Mouse (Mus musculus): ENCODE data around the gene Pik3ap1. TPM values are rescaled to one million over a fixed set of nuclear protein-coding genes. Genes with fewer than 3 reads are reported as not detected.

Gene Pik3ap1
- polyA plus RNA-seq, 1 experiment: 0.16 TPM

DNA sequence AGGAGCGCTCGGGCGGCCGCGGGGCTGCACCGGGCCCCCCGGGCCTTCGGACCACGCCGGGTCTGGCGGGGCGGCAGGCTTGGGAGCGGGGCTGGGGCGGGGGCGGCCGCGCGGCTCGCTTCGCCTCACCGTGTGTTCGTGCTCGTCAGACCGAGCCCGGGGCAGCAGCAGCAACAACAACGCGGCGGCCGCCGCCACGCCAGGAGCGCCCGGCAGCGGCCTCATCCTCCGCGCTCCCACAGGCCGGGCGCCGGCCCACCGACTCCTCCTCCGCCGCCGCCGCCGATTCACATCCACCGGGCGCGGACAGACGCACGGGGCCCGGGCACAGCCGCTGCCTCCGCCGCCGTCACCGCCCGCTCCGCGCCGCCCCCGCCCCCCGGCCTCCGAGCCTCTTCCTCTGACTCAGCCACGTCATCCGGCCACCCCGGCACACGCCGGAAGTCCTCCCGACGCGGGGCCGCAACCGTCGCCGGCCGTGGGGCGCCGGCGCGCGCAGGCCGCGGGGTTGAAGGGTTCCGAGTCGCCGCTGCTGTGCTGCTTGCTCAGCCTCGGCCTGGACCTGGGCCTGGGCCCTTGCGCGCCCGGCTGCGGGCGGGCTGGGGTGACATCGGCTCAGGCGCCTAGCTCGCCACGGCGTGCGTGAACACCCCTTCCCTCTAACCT lies 121.1 kb downstream of the Pik3ap1 start, which contains the start of gene Tm9sf3:
Gene Tm9sf3, minus strand, starts transcription at position 368 of the 666 bp plus-strand sequence.
- Histone ChIP-seq H3K36me3 (ENCODE audit: control insufficient read depth, insufficient read depth, low read length, poor library complexity, severe bottlenecking) (no peaks in the 10 kb centered on the region), H3K4me3 (ENCODE audit: low read depth, low read length) (peak within 1 kb of the TSS; percentile 99), H3K4me1 (ENCODE audit: control insufficient read depth, insufficient read depth, low read length) (peaks cover 6% of the 10 kb centered on the region), H3K9ac (ENCODE audit: low read depth, poor library complexity, severe bottlenecking) (peak within 1 kb of the TSS; percentile 95), H3K27me3 (ENCODE audit: control insufficient read depth, insufficient read depth, low read length, poor library complexity, severe bottlenecking) (no peaks in the 10 kb centered on the region; the same call in 1 of the 2 replicates), H3K9me3 (replicated peaks; ENCODE audit: control insufficient read depth, insufficient read depth, low read length, poor library complexity, severe bottlenecking) (no peaks in the 10 kb centered on the region), H3K27ac (ENCODE audit: insufficient read depth, low read length) (peak within 1 kb of the TSS; percentile 23)
- TF ChIP-seq POLR2A (IDR thresholded peaks at IDR 0.05; ENCODE audit: insufficient read depth, low read length) (no peak), EP300 (IDR thresholded peaks at IDR 0.05; ENCODE audit: insufficient read depth, low read depth, low read length) (0 out of 2 replicates have a peak, but pooled peaks have one; percentile 21)

DNA sequence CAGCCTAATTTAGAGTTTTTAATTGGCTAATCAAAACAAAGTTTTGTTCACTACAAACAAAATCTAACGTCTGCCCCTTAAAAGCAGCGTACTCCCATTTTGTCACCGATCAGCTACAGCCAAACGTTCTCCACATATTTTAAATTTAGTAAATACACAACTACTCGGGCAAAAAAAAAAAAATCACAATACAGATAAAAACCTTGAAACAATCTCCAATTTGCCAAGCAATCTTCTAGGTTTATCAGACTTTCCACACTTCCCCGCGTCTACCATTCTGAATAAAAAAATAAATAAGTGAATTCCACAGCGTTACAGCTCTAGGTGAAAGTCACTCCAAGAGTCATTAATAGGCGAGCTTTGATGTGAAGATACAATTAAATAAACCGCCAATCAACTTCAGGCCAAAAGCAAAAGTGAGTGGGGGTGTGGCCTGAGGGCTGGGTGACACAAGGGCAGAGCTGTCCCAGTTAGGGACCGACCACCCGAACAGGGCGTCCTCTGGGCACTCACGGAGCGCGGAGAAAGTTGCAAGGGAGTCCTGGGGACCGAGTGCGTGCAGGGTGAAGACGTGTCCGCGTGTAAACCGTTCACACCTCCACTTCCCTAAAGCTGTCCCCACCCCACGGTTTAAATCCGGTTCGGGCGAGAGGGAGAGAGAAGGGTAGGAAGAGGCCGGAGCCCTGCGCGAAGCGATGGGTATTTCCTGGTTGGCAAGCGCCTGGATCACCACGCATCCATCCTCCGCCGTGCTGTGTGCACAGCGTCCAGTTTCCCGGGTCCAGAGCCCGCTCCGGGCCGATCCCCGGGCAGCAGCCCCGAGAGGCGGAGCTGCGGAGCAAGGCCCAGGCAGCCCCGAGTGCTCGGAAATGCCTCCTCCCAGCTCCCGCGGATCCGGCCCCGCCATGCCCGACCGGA lies 121.9 kb downstream of the Pik3ap1 start:
- Histone ChIP-seq H3K9me3 (replicated peaks; ENCODE audit: control insufficient read depth, insufficient read depth, low read length, poor library complexity, severe bottlenecking) (no peaks in the 10 kb centered on the region), H3K4me3 (ENCODE audit: low read depth, low read length) (peak overlapping the region; percentile 99), H3K27me3 (ENCODE audit: control insufficient read depth, insufficient read depth, low read length, poor library complexity, severe bottlenecking) (no peaks in the 10 kb centered on the region; the same call in 1 of the 2 replicates), H3K4me1 (ENCODE audit: control insufficient read depth, insufficient read depth, low read length) (peaks cover 6% of the 10 kb centered on the region), H3K9ac (ENCODE audit: low read depth, poor library complexity, severe bottlenecking) (peak overlapping the region; percentile 95), H3K36me3 (ENCODE audit: control insufficient read depth, insufficient read depth, low read length, poor library complexity, severe bottlenecking) (no peaks in the 10 kb centered on the region), H3K27ac (ENCODE audit: insufficient read depth, low read length) (peak overlapping the region; percentile 0; the same call in 1 of the 2 replicates)
- no peak for TF ChIP-seq POLR2A (IDR thresholded peaks at IDR 0.05; ENCODE audit: insufficient read depth, low read length)
- TF ChIP-seq CTCF (IDR thresholded peaks at IDR 0.05; ENCODE audit: low read depth, low read length): no peak
- TF ChIP-seq EP300 (IDR thresholded peaks at IDR 0.05; ENCODE audit: insufficient read depth, low read depth, low read length): no peak

DNA sequence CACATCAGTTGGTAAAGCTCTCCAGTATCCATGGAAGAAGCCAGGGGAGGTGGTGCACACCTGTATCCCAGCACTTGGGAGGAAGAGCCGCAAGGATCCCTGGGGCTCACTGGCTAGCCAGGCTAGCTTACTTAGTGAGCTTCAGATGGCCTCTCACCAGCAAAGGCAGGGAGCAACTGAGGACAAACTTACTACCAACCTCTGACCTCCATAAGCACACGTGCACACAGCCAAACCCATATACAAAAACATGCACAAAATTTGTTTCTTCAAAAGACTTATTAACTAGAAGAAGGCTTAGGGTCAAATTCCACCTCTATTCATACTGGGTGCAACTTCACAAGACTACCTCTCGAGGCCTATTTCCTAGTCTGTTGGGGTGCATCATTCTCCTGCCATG lies 124.2 kb downstream of the Pik3ap1 start:
- peaks cover 1% of the 10 kb centered on the region for H3K4me1 ChIP-seq (ENCODE audit: control insufficient read depth, insufficient read depth, low read length)
- H3K27ac ChIP-seq (ENCODE audit: insufficient read depth, low read length): no peak overlapping the region
- H3K4me3 ChIP-seq (ENCODE audit: low read depth, low read length): no peak overlapping the region
- no peaks in the 10 kb centered on the region for H3K9me3 ChIP-seq (replicated peaks; ENCODE audit: control insufficient read depth, insufficient read depth, low read length, poor library complexity, severe bottlenecking)
- H3K36me3 ChIP-seq (ENCODE audit: control insufficient read depth, insufficient read depth, low read length, poor library complexity, severe bottlenecking): no peaks in the 10 kb centered on the region
- no peak for TF ChIP-seq POLR2A (IDR thresholded peaks at IDR 0.05; ENCODE audit: insufficient read depth, low read length)
- TF ChIP-seq EP300 (IDR thresholded peaks at IDR 0.05; ENCODE audit: insufficient read depth, low read depth, low read length): no peak
- no peak for TF ChIP-seq CTCF (IDR thresholded peaks at IDR 0.05; ENCODE audit: low read depth, low read length)
- H3K27me3 ChIP-seq (ENCODE audit: control insufficient read depth, insufficient read depth, low read length, poor library complexity, severe bottlenecking): no peaks in the 10 kb centered on the region
- no peak overlapping the region for H3K9ac ChIP-seq (ENCODE audit: low read depth, poor library complexity, severe bottlenecking)

DNA sequence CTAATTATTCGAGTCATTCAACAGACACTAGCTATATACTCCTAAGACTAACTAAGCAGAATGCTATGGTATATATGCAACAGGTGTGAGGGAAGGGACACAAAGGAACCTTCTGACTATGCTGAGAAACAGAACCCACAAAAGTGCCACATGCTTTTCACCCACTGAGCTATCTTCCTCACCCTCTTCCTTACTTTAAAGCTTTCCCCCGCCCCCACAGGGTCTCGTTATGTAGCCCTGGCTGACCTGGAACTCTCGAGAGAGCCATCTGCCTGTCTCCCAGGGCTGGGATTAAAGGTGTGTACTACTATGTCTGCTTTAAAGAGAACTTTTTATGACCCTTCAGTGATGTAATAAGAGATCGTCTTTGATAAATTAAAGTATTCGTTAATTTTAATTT lies 125.6 kb downstream of the Pik3ap1 start:
- Histone ChIP-seq H3K9me3 (replicated peaks; ENCODE audit: control insufficient read depth, insufficient read depth, low read length, poor library complexity, severe bottlenecking) (no peaks in the 10 kb centered on the region), H3K9ac (ENCODE audit: low read depth, poor library complexity, severe bottlenecking) (no peak overlapping the region), H3K4me1 (ENCODE audit: control insufficient read depth, insufficient read depth, low read length) (no peaks in the 10 kb centered on the region), H3K36me3 (ENCODE audit: control insufficient read depth, insufficient read depth, low read length, poor library complexity, severe bottlenecking) (no peaks in the 10 kb centered on the region), H3K27me3 (ENCODE audit: control insufficient read depth, insufficient read depth, low read length, poor library complexity, severe bottlenecking) (no peaks in the 10 kb centered on the region), H3K27ac (ENCODE audit: insufficient read depth, low read length) (no peak overlapping the region), H3K4me3 (ENCODE audit: low read depth, low read length) (no peak overlapping the region)
- no peak for TF ChIP-seq CTCF (IDR thresholded peaks at IDR 0.05; ENCODE audit: low read depth, low read length)
- TF ChIP-seq EP300 (IDR thresholded peaks at IDR 0.05; ENCODE audit: insufficient read depth, low read depth, low read length): no peak
- no peak for TF ChIP-seq POLR2A (IDR thresholded peaks at IDR 0.05; ENCODE audit: insufficient read depth, low read length)

DNA sequence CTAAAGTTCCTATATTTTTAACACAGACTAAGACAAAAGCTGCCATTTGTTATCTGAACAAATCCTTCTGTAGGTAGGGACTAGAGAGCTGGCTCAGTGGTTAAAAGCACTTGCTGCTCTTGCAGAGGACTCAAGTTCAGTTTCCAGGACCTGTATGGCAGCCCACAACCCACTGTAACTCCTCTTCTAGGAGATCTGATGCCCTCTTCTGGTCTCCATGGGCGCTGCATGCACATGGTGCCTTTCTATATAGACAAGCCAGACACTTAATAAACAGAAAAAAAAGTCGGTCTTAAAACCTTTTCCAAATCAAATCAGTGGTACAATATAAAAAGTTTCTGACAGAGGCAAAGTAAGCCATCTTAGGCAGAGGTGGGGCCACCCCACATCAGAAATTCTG lies 126.2 kb downstream of the Pik3ap1 start:
- Histone ChIP-seq H3K4me1 (ENCODE audit: control insufficient read depth, insufficient read depth, low read length) (no peaks in the 10 kb centered on the region), H3K36me3 (ENCODE audit: control insufficient read depth, insufficient read depth, low read length, poor library complexity, severe bottlenecking) (no peaks in the 10 kb centered on the region), H3K4me3 (ENCODE audit: low read depth, low read length) (no peak overlapping the region), H3K27me3 (ENCODE audit: control insufficient read depth, insufficient read depth, low read length, poor library complexity, severe bottlenecking) (no peaks in the 10 kb centered on the region), H3K9ac (ENCODE audit: low read depth, poor library complexity, severe bottlenecking) (no peak overlapping the region), H3K27ac (ENCODE audit: insufficient read depth, low read length) (no peak overlapping the region), H3K9me3 (replicated peaks; ENCODE audit: control insufficient read depth, insufficient read depth, low read length, poor library complexity, severe bottlenecking) (no peaks in the 10 kb centered on the region)
- TF ChIP-seq POLR2A (IDR thresholded peaks at IDR 0.05; ENCODE audit: insufficient read depth, low read length): no peak
- peak; percentile 45 for TF ChIP-seq CTCF (IDR thresholded peaks at IDR 0.05; ENCODE audit: low read depth, low read length)

All from ES-Bruce4 (cell line).